In the genomic region with DNA sequence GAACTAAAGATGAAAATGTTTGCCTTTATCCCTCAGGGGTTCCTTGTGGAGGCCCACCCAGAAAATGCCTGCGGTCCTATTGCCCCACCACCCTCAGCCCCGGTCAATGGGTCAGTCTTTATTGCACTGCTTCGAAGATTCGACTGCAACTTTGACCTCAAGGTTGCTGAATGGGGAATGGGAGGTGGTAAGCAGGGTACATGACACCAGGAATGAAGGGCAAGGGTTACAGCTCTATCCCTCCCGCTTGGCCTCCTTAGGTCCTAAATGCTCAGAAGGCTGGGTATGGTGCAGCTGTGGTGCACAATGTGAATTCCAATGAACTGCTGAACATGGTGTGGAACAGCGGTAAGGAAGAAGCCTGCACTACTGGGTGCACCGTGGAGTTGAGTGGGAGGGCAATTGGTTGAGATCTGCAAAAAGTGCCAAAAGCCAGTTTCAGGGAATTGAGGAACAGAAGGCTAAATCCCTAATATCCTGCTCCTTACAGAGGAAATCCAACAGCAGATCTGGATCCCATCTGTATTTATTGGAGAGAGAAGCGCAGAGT, we compare ENCODE assay signal across 10 mouse cellular contexts. TPM values are rescaled to one million over a fixed set of nuclear protein-coding genes. Genes with fewer than 3 reads are reported as not detected.
DNase-seq lines count a peak whose midpoint lies in the region; ATAC-seq and TF ChIP-seq lines count a peak whose summit lies in the region.
"Had no signal": no experiment of that assay in that cellular context is flagged by ENCODE, and none has a peak within 500 bp of the region (broad histone marks: within the 10 kb centered on the region; RNA-seq: fewer than 3 reads in every experiment).

No protein-coding gene starts in this region.

- 84% methylated on average over 8 of the region's 8 CpGs for WGBS in heart, embryonic 10.5 days
- 88% methylated on average over 8 of the region's 8 CpGs for whole genome bisulfite sequencing in midbrain, embryonic 13.5 days
- 85% methylated on average over 8 of the region's 8 CpGs for WGBS in midbrain, embryonic 16.5 days
- WGBS in intestine, embryonic 15.5 days = 72% methylated on average over 8 of the region's 8 CpGs
- WGBS in small intestine, adult 2 months = 46% methylated on average over 8 of the region's 8 CpGs

- no peaks in the 10 kb centered on the region for H3K27me3 ChIP-seq in heart, embryonic 10.5 days (ENCODE audit: insufficient read depth, poor library complexity, severe bottlenecking)
- H3K27me3 ChIP-seq in midbrain, embryonic 13.5 days = no peaks in the 10 kb centered on the region
- H3K27me3 ChIP-seq in midbrain, embryonic 16.5 days (ENCODE audit: control insufficient read depth, insufficient read depth, low read depth, low read length) = no peaks in the 10 kb centered on the region
- no peaks in the 10 kb centered on the region for H3K27me3 ChIP-seq in intestine, embryonic 15.5 days (replicated peaks)
- H3K27me3 ChIP-seq in small intestine, adult 2 months (ENCODE audit: control insufficient read depth, insufficient read depth, low read length) = no peaks in the 10 kb centered on the region

- no peak for TF ChIP-seq POLR2A in small intestine, adult 2 months (IDR thresholded peaks at IDR 0.05; ENCODE audit: low read depth, low read length)

- no peak for TF ChIP-seq CTCF in small intestine, adult 2 months (IDR thresholded peaks at IDR 0.05; ENCODE audit: extremely low read depth, insufficient read length, insufficient replicate concordance, low read depth, low read length)

- no peaks in the 10 kb centered on the region for H3K9me3 ChIP-seq in heart, embryonic 10.5 days
- H3K9me3 ChIP-seq in midbrain, embryonic 13.5 days = no peaks in the 10 kb centered on the region
- H3K9me3 ChIP-seq in midbrain, embryonic 16.5 days (replicated peaks; ENCODE audit: control insufficient read depth, low read length, poor library complexity, severe bottlenecking) = no peaks in the 10 kb centered on the region
- no peaks in the 10 kb centered on the region for H3K9me3 ChIP-seq in intestine, embryonic 15.5 days

- H3K27ac ChIP-seq in heart, embryonic 10.5 days = no peak overlapping the region; the same call in 1 of the 2 replicates
- no peak overlapping the region for H3K27ac ChIP-seq in midbrain, embryonic 13.5 days
- H3K27ac ChIP-seq in midbrain, embryonic 16.5 days (ENCODE audit: low read length) = no peak overlapping the region
- H3K27ac ChIP-seq in intestine, embryonic 15.5 days = 0 out of 2 replicates have a peak overlapping the region, but pooled peaks have one; percentile 32
- peak overlapping the region; percentile 80 for H3K27ac ChIP-seq in small intestine, adult 2 months (ENCODE audit: insufficient read depth, low read depth, low read length)

- DNase-seq in heart, embryonic 10.5 days (ENCODE audit: low spot score) = no peak
- no peak for DNase-seq in heart, postnatal 14 days
- DNase-seq in cerebellum, adult 9-10 months = no peak
- DNase-seq in gastrocnemius, postnatal 4 days (ENCODE audit: low spot score in 2 of 2) = no peak
- DNase-seq: left cerebral cortex, postnatal 4 days had no signal

- H3K4me2 ChIP-seq in midbrain, embryonic 13.5 days (replicated peaks) = peak overlapping the region; percentile 98
- no peak overlapping the region for H3K4me2 ChIP-seq in midbrain, embryonic 16.5 days (ENCODE audit: low read length)
- H3K4me2 ChIP-seq in intestine, embryonic 15.5 days (replicated peaks) = peak overlapping the region; percentile 91

- H3K36me3 ChIP-seq in heart, embryonic 10.5 days = peaks cover 62% of the 10 kb centered on the region
- H3K36me3 ChIP-seq in midbrain, embryonic 13.5 days = peaks cover 52% of the 10 kb centered on the region
- peaks cover 23% of the 10 kb centered on the region for H3K36me3 ChIP-seq in midbrain, embryonic 16.5 days (ENCODE audit: control insufficient read depth, insufficient read depth, low read length)
- H3K36me3 ChIP-seq in intestine, embryonic 15.5 days = peaks cover 36% of the 10 kb centered on the region
- H3K36me3 ChIP-seq in small intestine, adult 2 months (ENCODE audit: control insufficient read depth, insufficient read depth, low read length) = peaks cover 61% of the 10 kb centered on the region

- no peak for ATAC-seq in midbrain, embryonic 13.5 days
- no peak for ATAC-seq in midbrain, embryonic 16.5 days
- no peak for ATAC-seq in intestine, embryonic 15.5 days

- intact Hi-C loops in heart, postnatal 14 days (cut with DNase I) = no loop called here

- H3K9ac ChIP-seq in midbrain, embryonic 13.5 days (replicated peaks) = no peak overlapping the region
- no peak overlapping the region for H3K9ac ChIP-seq in midbrain, embryonic 16.5 days (ENCODE audit: low read depth, low read length)
- H3K9ac ChIP-seq in intestine, embryonic 15.5 days = no peak overlapping the region

- H3K4me1 ChIP-seq in heart, embryonic 10.5 days = peaks cover 56% of the 10 kb centered on the region
- peaks cover 61% of the 10 kb centered on the region for H3K4me1 ChIP-seq in midbrain, embryonic 13.5 days (replicated peaks)
- H3K4me1 ChIP-seq in midbrain, embryonic 16.5 days (ENCODE audit: control insufficient read depth, insufficient read depth, low read length) = peaks cover 38% of the 10 kb centered on the region
- H3K4me1 ChIP-seq in intestine, embryonic 15.5 days (replicated peaks) = peaks cover 48% of the 10 kb centered on the region
- H3K4me1 ChIP-seq in small intestine, adult 2 months (ENCODE audit: control insufficient read depth, insufficient read depth, insufficient read length, low read length) = peaks cover 23% of the 10 kb centered on the region

- H3K4me3 ChIP-seq in heart, embryonic 10.5 days = peak overlapping the region; percentile 70
- H3K4me3 ChIP-seq in midbrain, embryonic 13.5 days (replicated peaks) = peak overlapping the region; percentile 72; the same call in 1 of the 2 replicates
- H3K4me3 ChIP-seq in midbrain, embryonic 16.5 days (ENCODE audit: low read depth, low read length) = no peak overlapping the region
- peak overlapping the region; percentile 10 for H3K4me3 ChIP-seq in intestine, embryonic 15.5 days (replicated peaks)
- peak overlapping the region; percentile 27 for H3K4me3 ChIP-seq in small intestine, adult 2 months (ENCODE audit: low read depth, low read length)

RNA-seq across cellular contexts. Expression of a gene that starts 2.0 kb away (rescaled TPM):
- 207 and 246 TPM in 2 replicates for polyA plus RNA-seq in heart, embryonic 10.5 days (2016; fragmentation: Nextera tagmentation; extraction: Ambion mirVana)
- total RNA-seq in heart, postnatal 14 days (2021) = 100 to 1,000 TPM; 438 to 444 TPM
- 169 and 170 TPM in 2 replicates for polyA plus RNA-seq in midbrain, embryonic 13.5 days (2015; fragmentation: Nextera tagmentation; extraction: Ambion mirVana)
- polyA plus RNA-seq in midbrain, embryonic 16.5 days (2015; fragmentation: Nextera tagmentation; extraction: Ambion mirVana) = 171 and 174 TPM in 2 replicates
- polyA plus RNA-seq in intestine, embryonic 15.5 days (2015; fragmentation: Nextera tagmentation; extraction: Ambion mirVana) = 171 and 180 TPM in 2 replicates
- polyA plus RNA-seq in small intestine, adult 2 months (2012; rRNA removed) = 109 and 147 TPM in 2 replicates
- total RNA-seq in gastrocnemius, postnatal 4 days (2021) = 100 to 1,000 TPM; 222 TPM

RNA-seq across cellular contexts. Expression of a gene that starts 2.2 kb away (rescaled TPM):
- 68.3 and 74.4 TPM in 2 replicates for polyA plus RNA-seq in heart, embryonic 10.5 days (2016; fragmentation: Nextera tagmentation; extraction: Ambion mirVana)
- total RNA-seq in heart, postnatal 14 days (2021) = 10 to 100 TPM; 52.0 to 54.4 TPM
- 111 and 113 TPM in 2 replicates for polyA plus RNA-seq in midbrain, embryonic 13.5 days (2015; fragmentation: Nextera tagmentation; extraction: Ambion mirVana)
- polyA plus RNA-seq in midbrain, embryonic 16.5 days (2015; fragmentation: Nextera tagmentation; extraction: Ambion mirVana) = 105 TPM in 2 replicates
- polyA plus RNA-seq in intestine, embryonic 15.5 days (2015; fragmentation: Nextera tagmentation; extraction: Ambion mirVana) = 106 and 107 TPM in 2 replicates
- polyA plus RNA-seq in small intestine, adult 2 months (2012; rRNA removed) = 43.0 and 114 TPM in 2 replicates
- 10 to 100 TPM; 43.5 to 44.0 TPM for total RNA-seq in gastrocnemius, postnatal 4 days (2021)

RNA-seq across cellular contexts. Expression of a gene that starts 5.2 kb away (rescaled TPM):
- 2,022 and 2,208 TPM in 2 replicates for polyA plus RNA-seq in heart, embryonic 10.5 days (2016; fragmentation: Nextera tagmentation; extraction: Ambion mirVana)
- total RNA-seq in heart, postnatal 14 days (2021) = 100 to 1,000 TPM; 326 to 379 TPM
- polyA plus RNA-seq in midbrain, embryonic 13.5 days (2015; fragmentation: Nextera tagmentation; extraction: Ambion mirVana) = 785 and 825 TPM in 2 replicates
- 617 and 632 TPM in 2 replicates for polyA plus RNA-seq in midbrain, embryonic 16.5 days (2015; fragmentation: Nextera tagmentation; extraction: Ambion mirVana)
- polyA plus RNA-seq in intestine, embryonic 15.5 days (2015; fragmentation: Nextera tagmentation; extraction: Ambion mirVana) = 2,127 and 2,325 TPM in 2 replicates
- polyA plus RNA-seq in small intestine, adult 2 months (2012; rRNA removed) = 2,319 and 5,668 TPM in 2 replicates
- total RNA-seq in gastrocnemius, postnatal 4 days (2021) = 100 to 1,000 TPM; 620 to 621 TPM

RNA-seq across cellular contexts. Expression of a gene that starts 7.7 kb away (rescaled TPM):
- polyA plus RNA-seq in heart, embryonic 10.5 days (2016; fragmentation: Nextera tagmentation; extraction: Ambion mirVana) = 188 and 256 TPM in 2 replicates
- 1,000 to 10,000 TPM; 1,878 to 1,971 TPM for total RNA-seq in heart, postnatal 14 days (2021)
- polyA plus RNA-seq in midbrain, embryonic 13.5 days (2015; fragmentation: Nextera tagmentation; extraction: Ambion mirVana) = 8.0 and 9.5 TPM in 2 replicates
- 6.0 and 8.1 TPM in 2 replicates for polyA plus RNA-seq in midbrain, embryonic 16.5 days (2015; fragmentation: Nextera tagmentation; extraction: Ambion mirVana)
- 12.1 and 15.6 TPM in 2 replicates for polyA plus RNA-seq in intestine, embryonic 15.5 days (2015; fragmentation: Nextera tagmentation; extraction: Ambion mirVana)
- polyA plus RNA-seq in small intestine, adult 2 months (2012; rRNA removed) = 3.3 and 12.7 TPM in 2 replicates
- total RNA-seq in gastrocnemius, postnatal 4 days (2021) = 1,000 to 10,000 TPM; 4,042 to 4,361 TPM

RNA-seq across cellular contexts. Expression of a gene that starts 10.3 kb away (rescaled TPM):
- 1.6 and 1.9 TPM in 2 replicates for polyA plus RNA-seq in heart, embryonic 10.5 days (2016; fragmentation: Nextera tagmentation; extraction: Ambion mirVana)
- total RNA-seq in heart, postnatal 14 days (2021) = under 1 TPM; 0.17 to 0.22 TPM
- 0.17 and 0.26 TPM in 2 replicates for polyA plus RNA-seq in midbrain, embryonic 13.5 days (2015; fragmentation: Nextera tagmentation; extraction: Ambion mirVana)
- 0.12 and 0.21 TPM in 2 replicates for polyA plus RNA-seq in midbrain, embryonic 16.5 days (2015; fragmentation: Nextera tagmentation; extraction: Ambion mirVana)
- 0.21 and 0.24 TPM in 2 replicates for polyA plus RNA-seq in intestine, embryonic 15.5 days (2015; fragmentation: Nextera tagmentation; extraction: Ambion mirVana)
- 0.04 and 0.22 TPM in 2 replicates for polyA plus RNA-seq in small intestine, adult 2 months (2012; rRNA removed)
- under 1 TPM; 0.32 to 0.39 TPM for total RNA-seq in gastrocnemius, postnatal 4 days (2021)
- total RNA-seq: gastrocnemius, adult 8-10 months had no signal

Comparison
In these comparisons a context has a peak if more than half of its experiments do, and no peak if none do; other contexts are left out.
1. H3K27ac ChIP-seq: peak in intestine, embryonic 15.5 days (single experiment) and small intestine, adult 2 months (single experiment); none in heart, embryonic 10.5 days (single experiment), midbrain, embryonic 13.5 days (single experiment) and midbrain, embryonic 16.5 days (single experiment).